Mouse (Mus musculus): ENCODE measurements around the gene Hs3st6.

- TF ChIP-seq GATA1 (IDR thresholded peaks at IDR 0.05; ENCODE audit: borderline replicate concordance, low read length) (no peak), FLI1 (IDR thresholded peaks at IDR 0.05; ENCODE audit: low read length) (no peak)
Measured at GRCm38 (mm10) chr17:24706982-24707800, 45.6 kb upstream of the Hs3st6 start, which contains the start of gene Tbl3.
